8 mouse cellular contexts compared by ENCODE assay signal in the genomic region with DNA sequence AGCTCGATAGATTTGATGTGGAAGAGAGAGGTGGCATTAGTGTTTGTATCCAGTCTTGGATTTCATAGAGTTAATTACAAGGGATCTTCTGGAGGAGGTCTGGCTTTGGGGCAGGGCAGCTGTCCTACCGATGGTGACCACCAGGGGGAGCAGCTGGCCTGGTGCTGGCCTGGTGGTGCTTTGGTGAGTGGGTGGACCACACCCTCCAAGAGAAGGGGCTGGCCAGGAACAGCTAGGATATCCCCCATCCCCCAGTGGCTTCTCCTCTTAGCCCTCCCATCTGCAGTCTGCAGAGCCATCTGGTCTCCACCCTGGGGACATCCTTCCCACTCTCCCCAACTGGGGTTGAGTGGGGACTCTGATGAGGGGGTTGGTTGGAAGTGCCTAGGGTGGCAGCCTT. TPM values are rescaled to one million over a fixed set of nuclear protein-coding genes. Genes with fewer than 3 reads are reported as not detected.
DNase-seq lines count a peak whose midpoint lies in the region; ATAC-seq and TF ChIP-seq lines count a peak whose summit lies in the region.

Gene Lgi4 (plus strand): TSS at position 235 of the 400 bp plus-strand sequence.

- DNase-seq in WW6 (ENCODE audit: low read depth, low spot score), result peak; percentile 50
- DNase-seq in cerebellum, postnatal 14 days, result peak; percentile 93 to 94
- peak; percentile 76 to 80 for DNase-seq in frontal cortex, postnatal 14 days (ENCODE audit: low spot score in 2 of 2)
- peak; percentile 72 for DNase-seq in hindbrain, postnatal 0 days (ENCODE audit: low spot score)
- DNase-seq in left cerebral cortex, adult 11 months (ENCODE audit: low spot score), result peak; percentile 75
- peak; percentile 88 for DNase-seq in lung, postnatal 25 days (ENCODE audit: low spot score)
- peak; percentile 77 for DNase-seq in right cerebral cortex, postnatal 14 days
- DNase-seq in urinary bladder, postnatal 4 days (ENCODE audit: low spot score in 2 of 2), result peak; percentile 90 to 93

- H3K27ac ChIP-seq in hindbrain, postnatal 0 days, result no peak within 1 kb of the TSS

- peak; percentile 81 for ATAC-seq in hindbrain, postnatal 0 days

- no peak within 1 kb of the TSS for H3K4me2 ChIP-seq in hindbrain, postnatal 0 days (ENCODE audit: low read depth, low read length)

- H3K27me3 ChIP-seq in hindbrain, postnatal 0 days (ENCODE audit: insufficient read depth, low read length), result no peaks in the 10 kb centered on the region

- H3K36me3 ChIP-seq in hindbrain, postnatal 0 days (ENCODE audit: insufficient read depth, low read length), result no peaks in the 10 kb centered on the region

- 0% methylated on average over 2 of the region's 2 CpGs for whole genome bisulfite sequencing in hindbrain, postnatal 0 days

- H3K4me1 ChIP-seq in hindbrain, postnatal 0 days (ENCODE audit: insufficient read depth, low read length), result 0 out of 2 replicates have a peak, but pooled peaks cover 3% of the 10 kb centered on the region

- no peak within 1 kb of the TSS for H3K9ac ChIP-seq in hindbrain, postnatal 0 days (replicated peaks; ENCODE audit: low read length)

- no peak within 1 kb of the TSS for H3K4me3 ChIP-seq in hindbrain, postnatal 0 days (ENCODE audit: low read length)

- H3K9me3 ChIP-seq in hindbrain, postnatal 0 days (ENCODE audit: low read length), result no peaks in the 10 kb centered on the region

- peak; percentile 97 for TF ChIP-seq CTCF in hindbrain, postnatal 0 days (IDR thresholded peaks at IDR 0.05; ENCODE audit: low read depth)

RNA-seq across cellular contexts. Expression of gene Lgi4, which starts in this region (rescaled TPM):
- 1.9 and 5.9 TPM in 2 replicates for total RNA-seq in hindbrain, postnatal 0 days (2014; rRNA removed)
- 1.2 and 1.3 TPM in 2 replicates for polyA plus RNA-seq in hindbrain, postnatal 0 days (2015; fragmentation: Nextera tagmentation; extraction: Ambion mirVana)
